Mouse (Mus musculus): Measurements from ENCODE around the gene Anks1b. TPM values are rescaled to one million over a fixed set of nuclear protein-coding genes. Genes with fewer than 3 reads are reported as not detected.

Gene Anks1b
- polyA plus RNA-seq, 1 experiment = 0.03 TPM

GRCm38 (mm10) chr10:91005858-91006538, 1132.7 kb downstream of the Anks1b start:
- no peak overlapping the region for H3K4me3 ChIP-seq (ENCODE audit: low read depth, low read length)
- peaks cover 40% of the 10 kb centered on the region for H3K36me3 ChIP-seq (ENCODE audit: control insufficient read depth, insufficient read depth, low read length)
- no peaks in the 10 kb centered on the region for H3K4me1 ChIP-seq (ENCODE audit: control insufficient read depth, insufficient read depth, insufficient read length, low read length)
- 83% methylated on average over 12 of the region's 12 CpGs for WGBS
- H3K27me3 ChIP-seq (ENCODE audit: control insufficient read depth, insufficient read depth, low read length) = no peaks in the 10 kb centered on the region
- TF ChIP-seq CTCF (IDR thresholded peaks at IDR 0.05; ENCODE audit: extremely low read depth, insufficient read length, insufficient replicate concordance, low read depth, low read length) (no peak), POLR2A (IDR thresholded peaks at IDR 0.05; ENCODE audit: low read depth, low read length) (no peak)
- no peak overlapping the region for H3K27ac ChIP-seq (ENCODE audit: insufficient read depth, low read depth, low read length)

Other genes with a start within 250 kb of the Anks1b start
- 4.5 and 8.9 TPM in 2 replicates for gene Scyl2, start 187.2 kb upstream of the Anks1b start, polyA plus RNA-seq (2012; rRNA removed)
- 0.05 TPM in 1 of 2 replicates, not detected in the other for gene Actr6, start 141.2 kb upstream of the Anks1b start, polyA plus RNA-seq (2012; rRNA removed)
- gene Uhrf1bp1l, start 128.5 kb upstream of the Anks1b start, polyA plus RNA-seq (2012; rRNA removed) = 3.9 and 11.1 TPM in 2 replicates

Measured in small intestine, adult 2 months (tissue).